ENCODE assay signal across 8 mouse cellular contexts in the genomic region with DNA sequence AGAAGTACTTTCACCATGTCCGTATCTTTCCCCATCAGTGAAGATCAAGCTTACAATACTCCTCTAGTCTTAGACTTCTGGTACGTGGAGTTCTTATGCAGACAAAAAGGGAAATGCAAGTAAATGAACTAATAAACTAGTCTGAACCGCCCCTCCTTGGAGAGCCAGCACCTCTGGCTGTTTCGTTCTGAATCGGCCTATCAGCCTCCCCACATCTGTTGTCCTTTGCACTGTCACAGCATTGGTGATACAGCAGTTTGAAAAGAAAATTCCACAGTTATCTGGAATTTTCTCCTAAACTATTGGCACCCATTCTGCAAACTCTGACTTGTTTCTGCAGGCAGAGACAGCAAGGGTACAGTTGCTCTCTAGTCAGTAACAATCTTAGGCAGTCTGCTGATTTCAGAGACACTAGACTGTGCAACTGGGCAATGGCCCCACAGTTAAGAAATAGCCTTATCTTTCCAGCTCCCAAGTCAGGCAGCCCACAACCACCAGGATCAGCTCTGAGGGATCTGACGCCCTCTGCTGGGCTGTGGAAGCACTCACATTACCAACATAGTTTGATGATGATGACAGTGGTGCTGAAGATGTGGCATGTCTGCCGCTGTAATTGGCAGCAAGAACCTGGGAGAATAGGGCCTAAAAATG.
DNase-seq lines count a peak whose midpoint lies in the region; ATAC-seq and TF ChIP-seq lines count a peak whose summit lies in the region.

No protein-coding gene starts in this region.

- H3K4me2 ChIP-seq in heart, postnatal 0 days (ENCODE audit: low read depth, low read length): no peak overlapping the region
- no peak overlapping the region for H3K4me2 ChIP-seq in liver, postnatal 0 days (ENCODE audit: low read depth, low read length)

- no peaks in the 10 kb centered on the region for H3K36me3 ChIP-seq in heart, postnatal 0 days (replicated peaks; ENCODE audit: control insufficient read depth, insufficient read depth, low read length)
- no peaks in the 10 kb centered on the region; the same call in 1 of the 2 replicates for H3K36me3 ChIP-seq in liver, postnatal 0 days (replicated peaks; ENCODE audit: insufficient read depth, low read length)

- TF ChIP-seq EP300 in heart, postnatal 0 days (IDR thresholded peaks at IDR 0.05; ENCODE audit: low read depth): no peak
- TF ChIP-seq EP300 in liver, postnatal 0 days (IDR thresholded peaks at IDR 0.05; ENCODE audit: low read depth): peak; percentile 77

- no peak overlapping the region for H3K9ac ChIP-seq in heart, postnatal 0 days (replicated peaks; ENCODE audit: low read depth, low read length)
- H3K9ac ChIP-seq in liver, postnatal 0 days (replicated peaks): no peak overlapping the region

- TF ChIP-seq CTCF in cerebellum, adult 2 months (IDR thresholded peaks at IDR 0.05; ENCODE audit: borderline replicate concordance, insufficient read depth, low read depth, low read length): peak; percentile 72
- TF ChIP-seq CTCF in heart, postnatal 0 days (IDR thresholded peaks at IDR 0.05; ENCODE audit: low read depth): peak; percentile 69
- peak; percentile 89 for TF ChIP-seq CTCF in liver, postnatal 0 days (IDR thresholded peaks at IDR 0.05; ENCODE audit: low read depth)

- no peak for TF ChIP-seq POLR2A in cerebellum, adult 2 months (IDR thresholded peaks at IDR 0.05; ENCODE audit: borderline replicate concordance, insufficient read depth, low read length)

- no peak overlapping the region for H3K27ac ChIP-seq in cerebellum, adult 2 months (ENCODE audit: insufficient read depth, low read length)
- H3K27ac ChIP-seq in heart, postnatal 0 days (ENCODE audit: low read depth): no peak overlapping the region
- no peak overlapping the region for H3K27ac ChIP-seq in liver, postnatal 0 days (ENCODE audit: low read depth)

- H3K9me3 ChIP-seq in heart, postnatal 0 days (replicated peaks; ENCODE audit: control insufficient read depth, low read length): no peaks in the 10 kb centered on the region
- H3K9me3 ChIP-seq in liver, postnatal 0 days (ENCODE audit: low read length): no peaks in the 10 kb centered on the region

- DNase-seq in cerebellum, adult 2 months: peak; percentile 38 to 43
- no peak for DNase-seq in cerebellum, adult 8-10 months
- DNase-seq in right cerebral cortex, adult 2 months (ENCODE audit: low spot score in 2 of 2): peak; percentile 31 to 32
- no peak for DNase-seq in right cerebral cortex, postnatal 25 days
- DNase-seq in heart, postnatal 0 days (ENCODE audit: low spot score): no peak
- peak; percentile 66 for DNase-seq in liver, postnatal 0 days
- peak; percentile 41 to 73 for DNase-seq in spleen, postnatal 4 days (ENCODE audit: low spot score in 2 of 2)

- 79% methylated on average over 7 of the region's 7 CpGs for WGBS in cerebellum, adult 2 months
- WGBS in heart, postnatal 0 days: 55% methylated on average over 7 of the region's 7 CpGs
- WGBS in liver, postnatal 0 days (ENCODE audit: insufficient replicate concordance): 58% methylated on average over 7 of the region's 7 CpGs

- no peaks in the 10 kb centered on the region for H3K27me3 ChIP-seq in cerebellum, adult 2 months (ENCODE audit: control insufficient read depth, insufficient read depth, low read length)
- H3K27me3 ChIP-seq in heart, postnatal 0 days (ENCODE audit: control insufficient read depth, insufficient read depth, low read length): no peaks in the 10 kb centered on the region
- H3K27me3 ChIP-seq in liver, postnatal 0 days (ENCODE audit: insufficient read depth, low read length): no peaks in the 10 kb centered on the region

- ATAC-seq in common myeloid progenitor, adult 5-6 weeks (replicated peaks; ENCODE audit: low read depth, poor library complexity, severe bottlenecking): peak; percentile 85
- peak; percentile 47; the same call in 1 of the 2 replicates for ATAC-seq in heart, postnatal 0 days (ENCODE audit: insufficient read depth, low read depth)
- peak; percentile 82 for ATAC-seq in liver, postnatal 0 days

- peaks cover 11% of the 10 kb centered on the region for H3K4me1 ChIP-seq in cerebellum, adult 2 months (ENCODE audit: control insufficient read depth, insufficient read depth, low read length)
- H3K4me1 ChIP-seq in heart, postnatal 0 days (ENCODE audit: control insufficient read depth, insufficient read depth): peaks cover 4% of the 10 kb centered on the region; the same call in 1 of the 2 replicates
- H3K4me1 ChIP-seq in liver, postnatal 0 days (ENCODE audit: insufficient read depth): peaks cover 3% of the 10 kb centered on the region; the same call in 1 of the 2 replicates

- H3K4me3 ChIP-seq in cerebellum, adult 2 months (replicated peaks; ENCODE audit: insufficient read depth, low read depth, low read length): no peak overlapping the region
- H3K4me3 ChIP-seq in heart, postnatal 0 days (ENCODE audit: low read depth, low read length): no peak overlapping the region
- no peak overlapping the region for H3K4me3 ChIP-seq in liver, postnatal 0 days (ENCODE audit: low read depth, low read length)

Comparison
In these comparisons a context has a peak if more than half of its experiments do, and no peak if none do; other contexts are left out.
1. DNase-seq: peak in cerebellum, adult 2 months (2 of 2), right cerebral cortex, adult 2 months (2 of 2), liver, postnatal 0 days (single experiment) and spleen, postnatal 4 days (2 of 2); none in cerebellum, adult 8-10 months (single experiment), right cerebral cortex, postnatal 25 days (single experiment) and heart, postnatal 0 days (single experiment).
2. Peak in every context shown above with its lines, with median percentiles within 50 percentile points of each other: CTCF ChIP-seq and ATAC-seq.